Mouse (Mus musculus): ENCODE data around the gene H2-DMb1. TPM values are rescaled to one million over a fixed set of nuclear protein-coding genes. Genes with fewer than 3 reads are reported as not detected.

Gene H2-DMb1
- polyA plus RNA-seq, 1 experiment from 2014 or later: not detected

Other genes starting within 250 kb of the H2-DMb1 start
- not detected in 2 replicates for gene Platr17, start 247.9 kb upstream of the H2-DMb1 start, polyA plus RNA-seq (2014; fragmentation: Nextera tagmentation; extraction: Ambion mirVana)
- gene Daxx, start 243.7 kb upstream of the H2-DMb1 start, polyA plus RNA-seq (2014; fragmentation: Nextera tagmentation; extraction: Ambion mirVana): 61.2 and 61.4 TPM in 2 replicates
- gene Tapbp, start 237.2 kb upstream of the H2-DMb1 start, polyA plus RNA-seq (2014; fragmentation: Nextera tagmentation; extraction: Ambion mirVana): 12.9 and 16.2 TPM in 2 replicates
- gene Zbtb22, start 237.2 kb upstream of the H2-DMb1 start, polyA plus RNA-seq (2014; fragmentation: Nextera tagmentation; extraction: Ambion mirVana): 10.5 and 11.2 TPM in 2 replicates
- gene Rgl2, start 223.5 kb upstream of the H2-DMb1 start, polyA plus RNA-seq (2014; fragmentation: Nextera tagmentation; extraction: Ambion mirVana): 38.7 and 42.6 TPM in 2 replicates
- gene Pfdn6, start 212.7 kb upstream of the H2-DMb1 start, polyA plus RNA-seq (2014; fragmentation: Nextera tagmentation; extraction: Ambion mirVana): 190 and 195 TPM in 2 replicates
- gene Wdr46, start 212.4 kb upstream of the H2-DMb1 start, polyA plus RNA-seq (2014; fragmentation: Nextera tagmentation; extraction: Ambion mirVana): 29.5 and 33.4 TPM in 2 replicates
- gene B3galt4, start 201.6 kb upstream of the H2-DMb1 start, polyA plus RNA-seq (2014; fragmentation: Nextera tagmentation; extraction: Ambion mirVana): 4.4 and 4.9 TPM in 2 replicates
- gene Vps52, start 197.3 kb upstream of the H2-DMb1 start, polyA plus RNA-seq (2014; fragmentation: Nextera tagmentation; extraction: Ambion mirVana): 40.7 and 43.8 TPM in 2 replicates
- 1,341 and 1,360 TPM in 2 replicates for gene Rps18, start 197.1 kb upstream of the H2-DMb1 start, polyA plus RNA-seq (2014; fragmentation: Nextera tagmentation; extraction: Ambion mirVana)
- gene H2-K1, start 152.7 kb upstream of the H2-DMb1 start, polyA plus RNA-seq (2014; fragmentation: Nextera tagmentation; extraction: Ambion mirVana): 20.2 and 23.1 TPM in 2 replicates
- gene Ring1, start 128.4 kb upstream of the H2-DMb1 start, polyA plus RNA-seq (2014; fragmentation: Nextera tagmentation; extraction: Ambion mirVana): 5.2 and 8.4 TPM in 2 replicates
- 48.1 and 52.7 TPM in 2 replicates for gene H2-Ke6, start 125.0 kb upstream of the H2-DMb1 start, polyA plus RNA-seq (2014; fragmentation: Nextera tagmentation; extraction: Ambion mirVana)
- 89.7 and 108 TPM in 2 replicates for gene Slc39a7, start 121.4 kb upstream of the H2-DMb1 start, polyA plus RNA-seq (2014; fragmentation: Nextera tagmentation; extraction: Ambion mirVana)
- gene Rxrb, start 121.3 kb upstream of the H2-DMb1 start, polyA plus RNA-seq (2014; fragmentation: Nextera tagmentation; extraction: Ambion mirVana): 25.1 and 27.1 TPM in 2 replicates
- 1.5 and 2.9 TPM in 2 replicates for gene Col11a2, start 113.6 kb upstream of the H2-DMb1 start, polyA plus RNA-seq (2014; fragmentation: Nextera tagmentation; extraction: Ambion mirVana)
- 0.93 TPM in 1 of 2 replicates, not detected in the other for gene H2-Oa, start 60.7 kb upstream of the H2-DMb1 start, polyA plus RNA-seq (2014; fragmentation: Nextera tagmentation; extraction: Ambion mirVana)
- 9.2 and 10.3 TPM in 2 replicates for gene H2-DMa, start 33.5 kb upstream of the H2-DMb1 start, polyA plus RNA-seq (2014; fragmentation: Nextera tagmentation; extraction: Ambion mirVana)
- 116 and 133 TPM in 2 replicates for gene Brd2, start 30.4 kb upstream of the H2-DMb1 start, polyA plus RNA-seq (2014; fragmentation: Nextera tagmentation; extraction: Ambion mirVana)
- not detected in 2 replicates for gene H2-DMb2, start 9.8 kb upstream of the H2-DMb1 start, polyA plus RNA-seq (2014; fragmentation: Nextera tagmentation; extraction: Ambion mirVana)
- gene Tap1, start 34.5 kb downstream of the H2-DMb1 start, polyA plus RNA-seq (2014; fragmentation: Nextera tagmentation; extraction: Ambion mirVana): 0.68 and 1.3 TPM in 2 replicates
- gene Psmb9, start 34.7 kb downstream of the H2-DMb1 start, polyA plus RNA-seq (2014; fragmentation: Nextera tagmentation; extraction: Ambion mirVana): 0.80 and 0.96 TPM in 2 replicates
- gene Psmb8, start 44.6 kb downstream of the H2-DMb1 start, polyA plus RNA-seq (2014; fragmentation: Nextera tagmentation; extraction: Ambion mirVana): 2.1 and 3.3 TPM in 2 replicates
- 0.59 and 0.60 TPM in 2 replicates for gene Tap2, start 50.5 kb downstream of the H2-DMb1 start, polyA plus RNA-seq (2014; fragmentation: Nextera tagmentation; extraction: Ambion mirVana)
- gene H2-Ob, start 85.8 kb downstream of the H2-DMb1 start, polyA plus RNA-seq (2014; fragmentation: Nextera tagmentation; extraction: Ambion mirVana): not detected in 2 replicates
- 2.6 and 4.5 TPM in 2 replicates for gene H2-Ab1, start 104.6 kb downstream of the H2-DMb1 start, polyA plus RNA-seq (2014; fragmentation: Nextera tagmentation; extraction: Ambion mirVana)
- gene H2-Aa, start 134.8 kb downstream of the H2-DMb1 start, polyA plus RNA-seq (2014; fragmentation: Nextera tagmentation; extraction: Ambion mirVana): not detected in 2 replicates
- gene H2-Eb1, start 152.8 kb downstream of the H2-DMb1 start, polyA plus RNA-seq (2014; fragmentation: Nextera tagmentation; extraction: Ambion mirVana): 0.70 and 1.8 TPM in 2 replicates
- not detected in 2 replicates for gene H2-Eb2, start 172.6 kb downstream of the H2-DMb1 start, polyA plus RNA-seq (2014; fragmentation: Nextera tagmentation; extraction: Ambion mirVana)
- not detected in 2 replicates for gene Btnl2, start 201.8 kb downstream of the H2-DMb1 start, polyA plus RNA-seq (2014; fragmentation: Nextera tagmentation; extraction: Ambion mirVana)
- gene Btnl1, start 224.1 kb downstream of the H2-DMb1 start, polyA plus RNA-seq (2014; fragmentation: Nextera tagmentation; extraction: Ambion mirVana): not detected in 2 replicates
- 1.3 and 1.7 TPM in 2 replicates for gene BC051142, start 245.7 kb downstream of the H2-DMb1 start, polyA plus RNA-seq (2014; fragmentation: Nextera tagmentation; extraction: Ambion mirVana)